Mouse (Mus musculus) intestine, embryonic 14.5 days (tissue): ENCODE measurements around the gene Nav3. TPM values are rescaled to one million over a fixed set of nuclear protein-coding genes. Genes with fewer than 3 reads are reported as not detected.

Source experiments
- ATAC-seq: fragments of 200-750 bp; cut with Nextera tagmentation; replicated peaks from 2 replicates; pipeline ENCODE4 v1.8.0; 2017; ENCODE audit warnings: low read depth, moderate number of reproducible peaks, moderate TSS enrichment, moderate library complexity; ENCODE audit not compliant: low FRiP score, low TSS enrichment
- DNase-seq: peaks from one replicate; pipeline ENCODE4 v3.0.0-alpha.2; 2018; ENCODE audit warnings: low spot score
- H3K27ac ChIP-seq: fragments of 300-500 bp; sonication (generic); 2 replicates; pipeline ENCODE4 v1.5.1; 2014; ENCODE audit warnings: low read depth, mild to moderate bottlenecking, control low read depth
- H3K27me3 ChIP-seq: fragments of 300-500 bp; sonication (generic); replicated peaks from 2 replicates; pipeline ENCODE4 v1.6.1; 2014; ENCODE audit warnings: low read length, control low read depth; ENCODE audit not compliant: control insufficient read depth, insufficient read depth
- H3K36me3 ChIP-seq: fragments of 300-500 bp; sonication (generic); 2 replicates; pipeline ENCODE4 v1.6.1; 2014; ENCODE audit warnings: low read length, control low read depth; ENCODE audit not compliant: control insufficient read depth, insufficient read depth
- H3K4me1 ChIP-seq: fragments of 300-500 bp; sonication (generic); replicated peaks from 2 replicates; pipeline ENCODE4 v1.6.1; 2014; ENCODE audit warnings: low read length, control low read depth, mixed read lengths; ENCODE audit not compliant: control insufficient read depth, insufficient read depth
- H3K4me2 ChIP-seq: fragments of 300-500 bp; sonication (generic); 2 replicates; pipeline ENCODE4 v1.6.1; 2014; ENCODE audit warnings: low read length
- H3K4me3 ChIP-seq: fragments of 300-500 bp; sonication (generic); 2 replicates; pipeline ENCODE4 v1.5.1; 2014; ENCODE audit warnings: low read depth, low read length, control low read depth, mixed read lengths
- H3K9ac ChIP-seq: fragments of 300-500 bp; sonication (generic); 2 replicates; pipeline ENCODE4 v1.6.1; 2014; ENCODE audit warnings: mild to moderate bottlenecking, low read length
- H3K9me3 ChIP-seq: fragments of 300-500 bp; sonication (generic); 2 replicates; pipeline ENCODE4 v1.6.1; 2016; ENCODE audit warnings: low read length, control low read depth; ENCODE audit not compliant: control insufficient read depth
- WGBS: fragments of 180-500 bp; shearing (Covaris S2); extraction: QIAGEN DNeasy Blood & Tissue Kit; methylation state at CpG from one replicate; pipeline ENCODE4 v1.1.7; 2014; 5-methylcytosine and 5-hydroxymethylcytosine counted together
- polyA plus RNA-seq: library from polyadenylated mRNA; unstranded; fragments of >200 nt; fragmentation: Nextera tagmentation; extraction: Ambion mirVana; gene quantifications from 2 replicates; pipeline ENCODE4 v1.2.1, GENCODE M21; 2014

Nav3 gene
- polyA plus RNA-seq, 1 experiment from 2014 or later, result 2.5 TPM

DNA sequence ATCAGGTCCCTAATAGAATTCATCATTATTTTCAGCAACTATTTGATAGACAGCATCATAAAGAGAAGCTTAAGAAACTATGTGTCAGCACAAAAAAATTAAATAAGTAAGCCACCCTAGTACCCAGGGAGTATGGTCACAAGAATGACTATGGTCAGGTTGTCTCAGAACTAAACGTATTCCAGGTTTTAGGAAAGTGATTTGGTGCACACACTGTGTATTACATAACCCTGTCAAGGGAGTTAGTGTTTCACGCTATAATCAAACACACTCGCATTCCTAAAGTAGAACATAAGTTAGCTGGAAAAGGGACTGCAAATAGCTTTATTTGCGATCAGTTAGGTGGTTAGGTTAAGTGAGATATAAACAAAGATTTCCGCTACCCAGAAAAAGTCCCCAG, 126.0 kb downstream of the Nav3 start:
- 50% methylated on average over 5 of the region's 5 CpGs for WGBS
- H3K27ac ChIP-seq, result no peak overlapping the region
- H3K4me2 ChIP-seq, result no peak overlapping the region
- DNase-seq, result no peak
- H3K36me3 ChIP-seq, result no peaks in the 10 kb centered on the region
- ATAC-seq, result no peak
- H3K9ac ChIP-seq, result no peak overlapping the region
- no peak overlapping the region for H3K4me3 ChIP-seq
- no peaks in the 10 kb centered on the region for H3K9me3 ChIP-seq
- 0 out of 2 replicates have a peak, but pooled peaks cover 4% of the 10 kb centered on the region for H3K4me1 ChIP-seq
- no peaks in the 10 kb centered on the region for H3K27me3 ChIP-seq

DNA sequence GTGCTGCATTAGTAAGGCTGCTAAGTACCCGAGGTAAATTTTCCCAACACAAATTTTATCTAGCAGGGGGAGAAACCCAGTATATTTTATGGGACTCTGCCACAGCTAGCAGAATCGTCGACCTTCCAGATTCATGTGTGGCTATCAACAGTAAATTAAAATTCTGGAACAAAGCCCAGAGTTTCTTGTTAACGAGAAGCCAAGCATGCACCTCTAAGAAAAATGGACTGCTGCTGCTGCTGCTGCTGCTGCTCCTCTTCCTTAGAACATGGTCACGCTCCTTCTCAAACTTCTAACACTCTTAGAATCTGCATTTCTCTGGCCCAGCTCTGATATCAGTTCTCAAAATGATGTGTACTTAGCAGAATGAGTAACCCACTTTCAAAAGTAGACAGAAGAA, 126.4 kb downstream of the Nav3 start:
- H3K36me3 ChIP-seq, result no peaks in the 10 kb centered on the region
- H3K9me3 ChIP-seq, result no peaks in the 10 kb centered on the region
- WGBS, result 40% methylated on average over 5 of the region's 5 CpGs
- ATAC-seq (no peak), DNase-seq (no peak)
- H3K4me1 ChIP-seq, result 0 out of 2 replicates have a peak, but pooled peaks cover 4% of the 10 kb centered on the region
- H3K4me2 ChIP-seq, result no peak overlapping the region
- H3K4me3 ChIP-seq, result no peak overlapping the region
- no peak overlapping the region for H3K27ac ChIP-seq
- H3K27me3 ChIP-seq, result no peaks in the 10 kb centered on the region
- H3K9ac ChIP-seq, result no peak overlapping the region

DNA sequence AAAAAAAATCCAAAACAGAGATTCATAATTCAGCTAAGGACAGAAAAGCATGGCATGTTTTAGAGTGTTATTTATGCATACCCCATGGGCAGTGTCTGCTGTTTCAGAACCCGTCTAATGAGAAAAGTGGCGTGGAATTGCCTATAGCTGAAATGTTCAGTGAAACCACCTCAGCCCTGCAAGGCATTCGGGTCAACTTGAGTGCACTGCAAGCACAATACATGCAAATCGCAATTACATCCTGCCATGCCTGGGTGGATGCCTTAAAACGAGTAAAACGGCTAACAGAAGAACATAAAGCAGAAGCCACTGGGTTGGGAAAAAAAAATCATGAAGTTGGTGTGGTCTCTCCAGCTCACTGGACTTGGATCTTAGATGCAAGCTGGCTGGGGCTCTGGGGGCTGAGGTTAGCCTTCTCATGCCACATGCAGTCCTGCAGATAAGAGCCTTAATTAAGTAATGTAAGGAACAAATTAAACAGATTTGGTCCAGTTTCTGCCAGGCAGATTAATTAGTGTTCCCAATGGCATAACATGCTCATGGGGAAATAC, 133.8 kb downstream of the Nav3 start:
- H3K27me3 ChIP-seq, result no peaks in the 10 kb centered on the region
- ATAC-seq, result no peak
- H3K27ac ChIP-seq, result no peak overlapping the region
- H3K4me2 ChIP-seq, result no peak overlapping the region
- WGBS, result 74% methylated on average over 6 of the region's 6 CpGs
- H3K4me3 ChIP-seq, result no peak overlapping the region
- H3K9ac ChIP-seq, result no peak overlapping the region
- H3K4me1 ChIP-seq, result no peaks in the 10 kb centered on the region
- no peak for DNase-seq
- no peaks in the 10 kb centered on the region for H3K36me3 ChIP-seq
- H3K9me3 ChIP-seq, result no peaks in the 10 kb centered on the region

DNA sequence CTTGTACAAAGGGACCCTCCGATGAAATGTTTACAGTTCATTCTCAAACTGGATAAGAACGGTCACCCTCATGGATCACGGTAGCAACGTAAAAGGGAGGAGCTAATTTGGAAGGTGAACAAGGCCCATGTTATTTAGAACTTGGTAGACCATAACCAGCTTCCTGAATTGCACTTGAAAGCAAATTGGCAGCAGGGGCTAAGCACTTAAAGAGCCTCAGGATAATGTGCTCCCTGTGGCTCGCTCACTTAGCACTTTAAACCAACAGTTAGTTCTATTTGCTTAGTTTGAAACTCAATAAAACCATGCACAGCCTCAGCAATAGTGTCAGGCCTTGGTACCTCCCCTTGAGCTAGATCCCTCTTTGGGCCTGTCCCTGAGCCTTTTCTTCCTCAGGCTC, 138.7 kb downstream of the Nav3 start:
- no peak for ATAC-seq
- 62% methylated on average over 5 of the region's 5 CpGs for WGBS
- no peak for DNase-seq
- H3K27ac ChIP-seq, result no peak overlapping the region
- no peaks in the 10 kb centered on the region for H3K27me3 ChIP-seq
- H3K4me3 ChIP-seq, result no peak overlapping the region
- H3K9me3 ChIP-seq, result no peaks in the 10 kb centered on the region
- no peaks in the 10 kb centered on the region for H3K4me1 ChIP-seq
- no peak overlapping the region for H3K4me2 ChIP-seq
- no peaks in the 10 kb centered on the region for H3K36me3 ChIP-seq
- no peak overlapping the region for H3K9ac ChIP-seq

DNA sequence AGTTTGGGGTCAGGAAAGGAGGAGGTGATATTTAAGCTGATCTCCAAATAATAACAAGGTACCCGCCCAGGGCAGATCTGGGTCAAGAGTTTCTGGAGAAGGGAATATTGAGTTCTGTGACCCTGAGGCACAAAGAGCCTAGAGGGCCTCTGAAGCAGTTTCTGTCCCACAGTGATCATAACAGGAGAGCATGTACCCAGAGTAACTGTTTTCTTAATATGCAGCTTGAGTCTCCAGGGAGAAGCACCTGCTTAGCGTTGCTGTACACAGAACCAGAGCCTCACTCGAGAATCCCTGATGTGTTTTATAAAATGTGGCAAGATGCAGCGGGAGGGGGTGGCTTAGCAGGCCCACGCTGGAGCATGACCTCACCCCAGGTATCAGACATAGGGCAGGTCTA, 141.5 kb downstream of the Nav3 start:
- Histone ChIP-seq H3K9me3 (no peaks in the 10 kb centered on the region), H3K9ac (no peak overlapping the region), H3K36me3 (no peaks in the 10 kb centered on the region), H3K4me3 (no peak overlapping the region), H3K27me3 (no peaks in the 10 kb centered on the region), H3K27ac (no peak overlapping the region), H3K4me1 (no peaks in the 10 kb centered on the region), H3K4me2 (no peak overlapping the region)
- ATAC-seq (no peak), DNase-seq (no peak)
- 75% methylated on average over 5 of the region's 5 CpGs for WGBS

DNA sequence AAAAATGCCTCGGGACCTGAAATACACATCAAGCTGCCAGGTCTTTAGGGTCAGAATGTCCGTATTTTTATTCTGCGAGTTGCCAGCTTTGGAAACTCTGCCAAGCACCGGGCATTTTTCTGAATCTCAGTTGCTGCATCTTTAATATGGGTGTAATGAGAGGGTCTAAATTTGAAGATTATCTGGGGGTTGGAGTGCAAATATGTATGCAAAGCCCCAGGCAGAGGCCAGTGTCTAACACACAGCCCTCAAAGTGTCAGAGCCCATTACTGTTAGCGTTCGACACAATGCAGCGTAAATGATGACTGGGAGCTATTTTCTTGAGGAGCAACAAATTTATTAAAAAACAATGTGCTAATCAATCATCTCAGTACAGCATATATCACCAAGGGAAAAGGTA, 142.0 kb downstream of the Nav3 start:
- no peaks in the 10 kb centered on the region for H3K9me3 ChIP-seq
- H3K9ac ChIP-seq, result no peak overlapping the region
- no peaks in the 10 kb centered on the region for H3K36me3 ChIP-seq
- no peaks in the 10 kb centered on the region for H3K27me3 ChIP-seq
- no peak for ATAC-seq
- WGBS, result 93% methylated on average over 7 of the region's 7 CpGs
- no peak overlapping the region for H3K4me3 ChIP-seq
- no peak for DNase-seq
- no peaks in the 10 kb centered on the region for H3K4me1 ChIP-seq
- H3K4me2 ChIP-seq, result no peak overlapping the region
- no peak overlapping the region for H3K27ac ChIP-seq

DNA sequence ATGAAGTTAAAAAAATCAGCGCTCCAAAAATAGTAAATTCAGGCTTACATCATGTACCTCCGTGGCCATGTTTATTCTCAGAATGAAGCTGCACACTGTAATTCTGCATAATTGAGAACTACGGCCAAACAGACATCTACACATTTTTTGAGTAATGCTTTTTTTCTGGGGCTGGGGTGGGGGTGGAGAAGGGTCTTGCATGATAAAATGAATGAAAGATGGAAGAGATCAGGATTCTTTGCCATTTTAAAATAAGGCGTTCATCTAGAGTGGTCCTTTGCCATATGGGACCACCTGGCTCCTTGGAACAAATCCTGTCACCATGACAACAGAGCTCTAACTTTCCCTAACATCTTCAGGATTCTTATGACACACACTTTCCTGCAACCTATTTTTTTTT, 146.5 kb downstream of the Nav3 start:
- no peak for ATAC-seq
- Histone ChIP-seq H3K4me3 (no peak overlapping the region), H3K36me3 (no peaks in the 10 kb centered on the region), H3K9me3 (no peaks in the 10 kb centered on the region), H3K27me3 (no peaks in the 10 kb centered on the region), H3K4me1 (no peaks in the 10 kb centered on the region), H3K27ac (no peak overlapping the region), H3K4me2 (no peak overlapping the region), H3K9ac (no peak overlapping the region)
- WGBS, result 52% methylated on average over 4 of the region's 4 CpGs
- peak; percentile 52 for DNase-seq

DNA sequence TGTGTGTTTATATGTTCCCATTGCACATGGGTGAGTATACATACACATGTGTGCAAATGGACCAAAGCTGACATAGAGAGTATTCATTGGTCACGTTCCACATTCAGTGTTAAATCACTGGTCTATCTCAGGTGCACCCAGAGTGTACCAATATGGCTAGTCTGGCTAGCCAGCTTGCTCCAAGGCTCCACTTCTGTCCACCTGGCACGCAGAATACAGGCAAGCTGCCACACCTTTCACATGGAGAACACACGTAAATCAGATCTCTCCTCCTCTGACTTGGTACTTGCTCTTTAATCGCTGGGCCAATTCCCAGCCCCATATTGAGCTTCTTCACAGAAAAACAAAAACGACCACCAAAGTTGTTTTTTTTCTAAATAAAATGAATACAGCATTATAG, 150.4 kb downstream of the Nav3 start:
- no peak overlapping the region for H3K4me3 ChIP-seq
- H3K27me3 ChIP-seq, result no peaks in the 10 kb centered on the region
- no peak overlapping the region for H3K27ac ChIP-seq
- ATAC-seq, result no peak
- H3K36me3 ChIP-seq, result no peaks in the 10 kb centered on the region
- H3K9me3 ChIP-seq, result no peaks in the 10 kb centered on the region
- DNase-seq, result no peak
- no peaks in the 10 kb centered on the region for H3K4me1 ChIP-seq
- WGBS, result 79% methylated on average over 5 of the region's 5 CpGs
- H3K4me2 ChIP-seq, result no peak overlapping the region
- no peak overlapping the region for H3K9ac ChIP-seq

DNA sequence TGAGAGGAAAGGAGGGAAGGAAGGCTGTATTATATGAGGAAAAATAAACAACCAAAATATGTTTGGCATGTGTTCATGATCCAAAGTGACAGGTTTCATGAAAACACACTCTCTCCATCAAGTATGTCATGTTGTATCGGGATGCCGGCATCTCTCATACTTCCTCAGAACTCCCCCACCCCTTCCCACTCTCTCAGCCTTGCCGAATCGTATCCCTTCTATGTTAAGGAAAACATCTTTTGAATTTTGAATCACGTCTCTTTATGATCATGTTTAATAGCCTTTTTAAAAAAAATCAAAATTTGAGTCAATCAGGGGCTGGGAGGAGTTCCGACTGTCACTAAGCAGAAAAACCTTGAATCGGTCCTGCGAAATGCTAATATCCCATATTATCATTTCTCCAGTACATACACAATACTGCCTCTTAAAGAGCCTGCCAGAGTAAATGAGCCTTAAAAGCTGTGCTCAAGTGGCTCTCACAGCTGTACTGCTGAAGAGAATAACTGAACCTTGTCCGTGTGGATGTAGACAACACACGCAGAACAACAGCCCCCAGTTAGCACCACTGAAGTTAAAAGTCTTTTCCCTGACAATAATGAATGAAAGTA, 165.9 kb downstream of the Nav3 start:
- ATAC-seq, result no peak

More for the DNA sequence above, 165.9 kb downstream of the Nav3 start:
- Histone ChIP-seq H3K36me3 (no peaks in the 10 kb centered on the region), H3K27ac (no peak overlapping the region), H3K4me1 (no peaks in the 10 kb centered on the region), H3K4me2 (no peak overlapping the region), H3K27me3 (no peaks in the 10 kb centered on the region), H3K4me3 (no peak overlapping the region), H3K9ac (no peak overlapping the region), H3K9me3 (no peaks in the 10 kb centered on the region)
- 88% methylated on average over 10 of the region's 10 CpGs for WGBS
- no peak for DNase-seq
